Mouse (Mus musculus) kidney, postnatal 0 days (tissue): ENCODE results near the gene Mgat1. TPM values are rescaled to one million over a fixed set of nuclear protein-coding genes. Genes with fewer than 3 reads are reported as not detected.
"Not testable (repeated sequence)": the region's sequence is repeated elsewhere in the genome, so short reads cannot be mapped to it uniquely, and the experiment has no call there.

Experiments used
- ATAC-seq: fragments of 200-750 bp; cut with Nextera tagmentation; replicated peaks from 2 replicates; pipeline ENCODE4 v1.8.0; 2017; ENCODE audit warnings: low read depth, moderate number of reproducible peaks, moderate TSS enrichment, moderate library complexity; ENCODE audit not compliant: low FRiP score
- DNase-seq: peaks from one replicate; pipeline ENCODE4 v3.0.0-alpha.2; 2016; ENCODE audit warnings: low spot score
- H3K27ac ChIP-seq: fragments of 300-500 bp; sonication (generic); 2 replicates; pipeline ENCODE4 v1.5.1; 2014; ENCODE audit warnings: mild to moderate bottlenecking
- H3K27me3 ChIP-seq: fragments of 300-500 bp; sonication (generic); 2 replicates; pipeline ENCODE4 v1.6.1; 2014; ENCODE audit warnings: low read length, mixed read lengths; ENCODE audit not compliant: insufficient read depth
- H3K36me3 ChIP-seq: fragments of 300-500 bp; sonication (generic); 2 replicates; pipeline ENCODE4 v1.6.1; 2014; ENCODE audit warnings: low read length, mixed read lengths; ENCODE audit not compliant: insufficient read depth
- H3K4me1 ChIP-seq: fragments of 300-500 bp; sonication (generic); replicated peaks from 2 replicates; pipeline ENCODE4 v1.6.1; 2014; ENCODE audit warnings: antibody characterized with exemption, low read length, mixed read lengths; ENCODE audit not compliant: insufficient read depth
- H3K4me2 ChIP-seq: fragments of 300-500 bp; sonication (generic); 2 replicates; pipeline ENCODE4 v1.6.1; 2014; ENCODE audit warnings: mild to moderate bottlenecking, low read length, moderate library complexity, mixed read lengths
- H3K4me3 ChIP-seq: fragments of 300-500 bp; sonication (generic); replicated peaks from 2 replicates; pipeline ENCODE4 v1.5.1; 2014; ENCODE audit warnings: low read depth, low read length
- H3K9ac ChIP-seq: fragments of 300-500 bp; sonication (generic); 2 replicates; pipeline ENCODE4 v1.6.1; 2014; ENCODE audit warnings: low read depth, low read length
- H3K9me3 ChIP-seq: fragments of 300-500 bp; sonication (generic); replicated peaks from 2 replicates; pipeline ENCODE4 v1.6.1; 2016; ENCODE audit warnings: low read length, inconsistent platforms, mixed read lengths
- CTCF ChIP-seq: IDR thresholded peaks from 2 replicates; pipeline ENCODE4 v1.5.1; 2016; ENCODE audit warnings: antibody characterized with exemption, low read depth, mild to moderate bottlenecking, moderate library complexity
- WGBS: fragments of 180-500 bp; shearing (Covaris S2); extraction: QIAGEN DNeasy Blood & Tissue Kit; methylation state at CpG from one replicate; pipeline ENCODE4 v1.1.7; 2014; 5-methylcytosine and 5-hydroxymethylcytosine counted together
- polyA plus RNA-seq: library from polyadenylated mRNA; unstranded; fragments of >200 nt; fragmentation: Nextera tagmentation; extraction: Ambion mirVana; gene quantifications from 2 replicates; pipeline ENCODE4 v1.2.1, GENCODE M21; 2015

Gene Mgat1
- 75.2 and 82.7 TPM in 2 replicates for polyA plus RNA-seq

DNA sequence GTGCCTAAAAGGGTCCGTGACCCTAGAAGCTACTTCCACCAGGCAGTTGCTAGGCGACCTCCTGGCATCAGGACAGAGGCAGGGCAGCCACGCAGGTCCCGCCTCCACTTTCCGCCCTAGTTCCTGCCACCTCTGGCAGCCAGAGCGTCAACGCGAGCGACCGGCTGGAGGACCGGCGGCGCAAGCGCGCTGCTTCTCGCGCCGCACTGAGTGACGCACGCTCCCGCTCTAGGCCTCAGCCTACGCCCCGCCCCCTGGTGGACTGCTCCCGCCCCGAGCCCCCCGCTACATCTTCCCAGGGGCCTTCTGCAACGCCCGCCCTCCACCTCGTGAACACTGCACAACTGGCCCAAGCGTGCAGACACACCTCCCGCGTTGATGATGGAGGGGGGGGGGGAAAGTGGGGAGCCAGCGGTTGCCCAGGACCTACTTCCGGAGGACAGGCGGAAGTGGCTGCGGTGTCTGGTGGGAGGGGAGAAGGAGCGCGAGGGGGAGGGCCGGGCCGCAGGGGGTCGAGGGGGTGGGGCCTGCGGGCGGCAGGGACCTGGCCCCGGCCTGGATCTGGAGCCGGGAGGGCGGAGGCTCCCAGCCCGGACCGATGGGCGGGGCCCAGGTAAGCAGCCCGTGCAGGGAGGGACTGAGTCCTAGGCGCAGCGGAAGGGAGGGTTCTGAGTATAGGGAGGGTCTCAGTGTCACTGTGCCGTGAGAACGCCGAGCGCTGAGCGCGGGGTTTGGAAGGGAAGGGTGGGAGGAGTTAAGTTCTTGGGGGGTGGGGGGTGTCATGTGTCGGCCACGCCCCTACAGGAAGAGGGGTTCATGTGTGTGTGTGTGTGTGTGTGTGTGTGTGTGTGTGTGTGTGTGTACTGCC lies at the start of gene Mgat1:
Mgat1 (plus strand) TSS at position 465 of the 868 bp plus-strand sequence.
- Histone ChIP-seq H3K9ac (peak within 1 kb of the TSS; percentile 58), H3K36me3 (no peaks in the 10 kb centered on the region), H3K4me2 (peak within 1 kb of the TSS; percentile 55), H3K9me3 (no peaks in the 10 kb centered on the region), H3K27ac (peak within 1 kb of the TSS; percentile 92), H3K4me1 (peaks cover 29% of the 10 kb centered on the region; the same call in 1 of the 2 replicates), H3K4me3 (peak within 1 kb of the TSS; percentile 45), H3K27me3 (no peaks in the 10 kb centered on the region)
- ATAC-seq (peak; percentile 95), DNase-seq (peak; percentile 99)
- under 1% methylated on average over 57 of the region's 60 CpGs for WGBS
- peak; percentile 51 for TF ChIP-seq CTCF

DNA sequence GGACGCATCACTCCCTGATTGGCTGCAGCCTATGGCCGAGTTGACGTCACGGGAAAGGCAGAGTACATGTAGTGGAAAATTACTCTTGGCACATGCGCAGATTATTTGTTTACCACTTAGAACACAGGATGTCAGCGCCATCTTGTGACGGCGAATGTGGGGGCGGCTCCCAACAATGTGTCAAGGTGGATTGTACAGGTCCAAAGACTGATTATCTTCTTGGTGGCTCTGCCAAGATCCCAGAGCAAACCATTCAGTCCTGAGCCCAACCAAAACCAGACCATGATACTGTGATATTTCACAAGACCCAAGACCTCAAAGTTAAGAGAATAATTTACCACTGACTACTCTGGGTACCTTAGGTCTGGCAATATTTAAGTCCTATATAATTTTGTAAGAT lies 49.2 kb upstream of the Mgat1 start:
- H3K4me3 ChIP-seq, H3K9ac ChIP-seq, H3K4me2 ChIP-seq, ATAC-seq, DNase-seq, H3K9me3 ChIP-seq, H3K36me3 ChIP-seq, H3K4me1 ChIP-seq, H3K27me3 ChIP-seq, H3K27ac ChIP-seq: not testable (repeated sequence)
- WGBS, result 94% methylated on average over 8 of the region's 9 CpGs

GRCm38 (mm10) chr11:49195819-49196322 lies 48.1 kb upstream of the Mgat1 start:
- DNase-seq (peak; percentile 32), ATAC-seq (no peak)
- Histone ChIP-seq H3K4me3 (no peak overlapping the region), H3K9me3 (no peaks in the 10 kb centered on the region), H3K9ac (no peak overlapping the region), H3K27me3 (no peaks in the 10 kb centered on the region), H3K4me2 (no peak overlapping the region), H3K4me1 (no peaks in the 10 kb centered on the region), H3K36me3 (no peaks in the 10 kb centered on the region), H3K27ac (no peak overlapping the region)
- 68% methylated on average over 7 of the region's 7 CpGs for whole genome bisulfite sequencing
- TF ChIP-seq CTCF, result no peak

DNA sequence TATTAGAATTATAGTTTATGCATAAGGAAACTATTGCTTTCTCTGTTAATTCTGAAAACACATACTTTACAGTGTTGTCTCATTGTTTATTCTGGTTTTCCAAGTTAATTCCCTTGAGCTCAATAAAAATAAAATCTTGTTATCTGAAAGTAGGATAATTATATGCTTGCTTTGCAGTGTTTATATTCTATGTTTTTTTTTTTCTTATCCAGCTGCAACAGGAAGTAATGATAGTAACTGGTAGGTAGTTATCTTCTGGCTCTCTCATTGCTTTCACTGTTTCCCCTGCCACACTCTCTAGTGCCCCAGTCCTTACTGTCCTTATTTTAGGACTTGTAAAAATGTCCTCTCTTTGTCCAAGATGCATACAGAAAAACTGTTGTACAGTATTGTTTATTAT lies 43.3 kb upstream of the Mgat1 start:
- peaks cover 13% of the 10 kb centered on the region for H3K4me1 ChIP-seq
- no peak overlapping the region for H3K4me2 ChIP-seq
- H3K4me3 ChIP-seq, result no peak overlapping the region
- no peaks in the 10 kb centered on the region for H3K27me3 ChIP-seq
- TF ChIP-seq CTCF, result no peak
- no peak overlapping the region for H3K27ac ChIP-seq
- H3K9ac ChIP-seq, result no peak overlapping the region
- DNase-seq (no peak), ATAC-seq (no peak)
- no peaks in the 10 kb centered on the region for H3K9me3 ChIP-seq
- no peaks in the 10 kb centered on the region for H3K36me3 ChIP-seq

- H3K9ac ChIP-seq, result no peak overlapping the region
- H3K27me3 ChIP-seq, result no peaks in the 10 kb centered on the region
- H3K9me3 ChIP-seq, result no peaks in the 10 kb centered on the region
- TF ChIP-seq CTCF, result no peak
- no peak for DNase-seq
- peaks cover 13% of the 10 kb centered on the region for H3K4me1 ChIP-seq
- H3K4me3 ChIP-seq, result no peak overlapping the region
- H3K27ac ChIP-seq, result no peak overlapping the region
- no peak for ATAC-seq
- H3K36me3 ChIP-seq, result no peaks in the 10 kb centered on the region
- H3K4me2 ChIP-seq, result no peak overlapping the region
Observed at GRCm38 (mm10) chr11:49201142-49201541, 42.8 kb upstream of the Mgat1 start.

- no peak for TF ChIP-seq CTCF
- Histone ChIP-seq H3K9me3 (no peaks in the 10 kb centered on the region), H3K4me3 (peak overlapping the region; percentile 72), H3K4me2 (peak overlapping the region; percentile 85), H3K27me3 (no peaks in the 10 kb centered on the region), H3K9ac (peak overlapping the region; percentile 91; the same call in 1 of the 2 replicates), H3K4me1 (peaks cover 13% of the 10 kb centered on the region), H3K36me3 (no peaks in the 10 kb centered on the region), H3K27ac (peak overlapping the region; percentile 96)
- ATAC-seq, result no peak
- DNase-seq, result peak; percentile 37
- WGBS, result 35% methylated on average over 2 of the region's 2 CpGs
Observed at GRCm38 (mm10) chr11:49202071-49202470, 41.9 kb upstream of the Mgat1 start.
